Mouse (Mus musculus) hindbrain, embryonic 15.5 days (tissue): ENCODE results near the gene Cngb1. TPM values are rescaled to one million over a fixed set of nuclear protein-coding genes. Genes with fewer than 3 reads are reported as not detected.

Experiments
- ATAC-seq: fragments of 200-750 bp; cut with Nextera tagmentation; 2 replicates; pipeline ENCODE4 v1.8.0; 2017; ENCODE audit warnings: low read depth, moderate number of reproducible peaks, moderate TSS enrichment; ENCODE audit not compliant: low FRiP score
- H3K27ac ChIP-seq: fragments of 300-500 bp; sonication (generic); replicated peaks from 2 replicates; pipeline ENCODE4 v1.5.1; 2015; ENCODE audit warnings: mild to moderate bottlenecking, inconsistent platforms
- H3K27me3 ChIP-seq: fragments of 300-500 bp; sonication (generic); 2 replicates; pipeline ENCODE4 v1.6.1; 2015; ENCODE audit warnings: control low read depth, inconsistent platforms
- H3K36me3 ChIP-seq: fragments of 300-500 bp; sonication (generic); 2 replicates; pipeline ENCODE4 v1.6.1; 2015; ENCODE audit warnings: control low read depth, inconsistent platforms
- H3K4me1 ChIP-seq: fragments of 300-500 bp; sonication (generic); replicated peaks from 2 replicates; pipeline ENCODE4 v1.6.1; 2015; ENCODE audit warnings: control low read depth, inconsistent platforms
- H3K4me2 ChIP-seq: fragments of 300-500 bp; sonication (generic); 2 replicates; pipeline ENCODE4 v1.6.1; 2015; ENCODE audit warnings: moderate library complexity, mild to moderate bottlenecking, inconsistent platforms
- H3K4me3 ChIP-seq: fragments of 300-500 bp; sonication (generic); 2 replicates; pipeline ENCODE4 v1.5.1; 2015; ENCODE audit warnings: mild to moderate bottlenecking, inconsistent platforms
- H3K9ac ChIP-seq: fragments of 300-500 bp; sonication (generic); 2 replicates; pipeline ENCODE4 v1.6.1; 2015; ENCODE audit warnings: inconsistent platforms
- H3K9me3 ChIP-seq: fragments of 300-500 bp; sonication (generic); 2 replicates; pipeline ENCODE4 v1.6.1; 2016; ENCODE audit warnings: control low read depth, inconsistent platforms
- WGBS: fragments of 180-500 bp; shearing (Covaris S2); methylation state at CpG from one replicate; pipeline ENCODE4 v1.1.7; 2015; 5-methylcytosine and 5-hydroxymethylcytosine counted together
- polyA plus RNA-seq: library from polyadenylated mRNA; unstranded; fragments of >200 nt; fragmentation: Nextera tagmentation; extraction: Ambion mirVana; gene quantifications from 2 replicates; pipeline ENCODE4 v1.2.1, GENCODE M21; 2015

Gene Cngb1
- polyA plus RNA-seq, 1 experiment from 2014 or later, result 0.43 TPM

DNA sequence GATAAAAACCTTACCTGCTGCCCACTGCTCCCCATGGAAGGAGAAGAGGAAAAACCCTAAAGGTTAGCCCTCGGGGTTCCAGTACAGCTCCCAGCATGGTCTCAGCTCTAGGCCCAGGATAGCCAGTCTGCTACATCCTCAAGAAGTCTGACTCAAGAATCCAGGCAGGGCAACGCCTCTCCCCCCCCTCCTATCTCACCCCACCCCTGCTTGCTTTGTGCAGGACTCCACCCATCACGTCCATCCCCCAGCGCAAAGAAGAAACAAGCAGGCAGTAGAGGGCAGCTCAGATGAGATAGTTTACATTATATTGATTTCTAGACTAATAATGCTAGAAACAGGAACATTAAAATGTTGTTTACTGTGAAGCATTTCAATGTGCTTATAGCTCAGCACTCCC, 34.5 kb downstream of the Cngb1 start:
- Histone ChIP-seq H3K36me3 (no peaks in the 10 kb centered on the region), H3K9ac (no peak overlapping the region), H3K4me2 (no peak overlapping the region), H3K4me1 (0 out of 2 replicates have a peak, but pooled peaks cover 3% of the 10 kb centered on the region), H3K9me3 (no peaks in the 10 kb centered on the region), H3K27ac (no peak overlapping the region), H3K4me3 (no peak overlapping the region), H3K27me3 (no peaks in the 10 kb centered on the region)
- 24% methylated on average over 4 of the region's 4 CpGs for WGBS
- ATAC-seq, result no peak

DNA sequence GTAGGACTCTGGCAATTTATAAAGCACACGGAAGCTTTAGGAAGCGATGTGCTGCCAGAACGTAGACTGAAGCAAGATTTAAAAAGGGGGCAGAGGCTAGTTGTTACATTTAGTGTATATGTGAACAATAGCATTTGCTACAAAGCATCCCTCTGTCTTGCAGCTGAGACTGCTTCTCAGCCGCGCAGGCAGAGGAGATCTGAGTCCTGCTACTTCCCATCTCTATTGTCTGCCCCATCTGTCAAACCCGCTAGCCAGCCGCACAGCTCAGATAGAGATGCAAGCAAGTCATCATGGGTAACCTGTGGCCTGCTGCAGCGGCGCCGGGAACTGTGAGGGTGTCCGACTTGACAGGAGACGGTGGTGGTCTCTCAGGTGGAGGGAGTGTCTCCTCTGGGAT, 35.9 kb downstream of the Cngb1 start:
- Histone ChIP-seq H3K9ac (no peak overlapping the region), H3K4me2 (no peak overlapping the region), H3K27ac (no peak overlapping the region), H3K36me3 (no peaks in the 10 kb centered on the region), H3K4me1 (0 out of 2 replicates have a peak, but pooled peaks cover 3% of the 10 kb centered on the region), H3K27me3 (no peaks in the 10 kb centered on the region), H3K9me3 (no peaks in the 10 kb centered on the region), H3K4me3 (no peak overlapping the region)
- WGBS, result 57% methylated on average over 12 of the region's 12 CpGs
- no peak for ATAC-seq

DNA sequence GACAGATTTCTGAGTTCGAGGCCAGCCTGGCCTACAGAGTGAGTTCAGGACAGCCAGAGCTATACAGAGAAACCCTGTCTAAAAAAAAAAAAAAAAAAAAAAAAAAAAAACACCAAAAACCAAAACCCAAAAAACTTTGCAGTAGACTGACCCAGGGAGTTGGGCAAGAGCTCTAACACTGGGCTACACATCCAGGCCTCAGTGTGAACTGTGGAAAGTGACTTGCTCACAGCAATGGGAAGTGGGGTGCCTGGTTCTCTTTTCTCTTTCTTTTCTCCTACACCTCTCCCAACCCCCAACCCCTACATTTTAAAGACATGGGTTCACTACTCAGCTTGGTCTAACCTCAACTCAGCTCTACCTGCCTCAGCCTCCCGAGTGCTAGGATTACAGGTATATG, 44.2 kb downstream of the Cngb1 start:
- no peak overlapping the region for H3K4me3 ChIP-seq
- no peaks in the 10 kb centered on the region for H3K4me1 ChIP-seq
- no peaks in the 10 kb centered on the region for H3K36me3 ChIP-seq
- no peaks in the 10 kb centered on the region for H3K9me3 ChIP-seq
- H3K27ac ChIP-seq, result no peak overlapping the region
- 86% methylated on average over 2 of the region's 2 CpGs for WGBS
- ATAC-seq, result no peak
- no peak overlapping the region for H3K9ac ChIP-seq
- H3K27me3 ChIP-seq, result no peaks in the 10 kb centered on the region
- no peak overlapping the region for H3K4me2 ChIP-seq

DNA sequence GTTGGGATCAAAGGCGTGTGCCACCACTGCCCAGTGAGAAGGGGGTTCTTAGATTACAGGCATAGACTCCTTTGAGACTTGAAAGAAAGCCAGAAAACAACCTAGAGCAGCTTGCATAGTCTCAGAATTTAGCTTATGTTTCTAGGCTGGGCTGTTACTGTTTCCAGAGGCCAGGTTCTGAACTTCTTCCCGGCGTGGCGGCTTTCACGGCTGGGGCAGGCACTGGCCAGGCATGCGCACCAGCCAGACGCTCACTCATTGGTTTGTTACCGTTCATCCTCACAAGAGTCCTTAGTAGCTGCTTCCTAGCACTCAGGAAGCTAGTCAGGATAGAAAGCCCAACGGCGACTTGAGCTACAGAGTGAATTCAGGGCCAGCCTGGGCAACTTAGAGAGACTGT, 50.8 kb downstream of the Cngb1 start:
- peaks cover 3% of the 10 kb centered on the region; the same call in 1 of the 2 replicates for H3K4me1 ChIP-seq
- WGBS, result 89% methylated on average over 10 of the region's 10 CpGs
- H3K4me2 ChIP-seq, result no peak overlapping the region

DNA sequence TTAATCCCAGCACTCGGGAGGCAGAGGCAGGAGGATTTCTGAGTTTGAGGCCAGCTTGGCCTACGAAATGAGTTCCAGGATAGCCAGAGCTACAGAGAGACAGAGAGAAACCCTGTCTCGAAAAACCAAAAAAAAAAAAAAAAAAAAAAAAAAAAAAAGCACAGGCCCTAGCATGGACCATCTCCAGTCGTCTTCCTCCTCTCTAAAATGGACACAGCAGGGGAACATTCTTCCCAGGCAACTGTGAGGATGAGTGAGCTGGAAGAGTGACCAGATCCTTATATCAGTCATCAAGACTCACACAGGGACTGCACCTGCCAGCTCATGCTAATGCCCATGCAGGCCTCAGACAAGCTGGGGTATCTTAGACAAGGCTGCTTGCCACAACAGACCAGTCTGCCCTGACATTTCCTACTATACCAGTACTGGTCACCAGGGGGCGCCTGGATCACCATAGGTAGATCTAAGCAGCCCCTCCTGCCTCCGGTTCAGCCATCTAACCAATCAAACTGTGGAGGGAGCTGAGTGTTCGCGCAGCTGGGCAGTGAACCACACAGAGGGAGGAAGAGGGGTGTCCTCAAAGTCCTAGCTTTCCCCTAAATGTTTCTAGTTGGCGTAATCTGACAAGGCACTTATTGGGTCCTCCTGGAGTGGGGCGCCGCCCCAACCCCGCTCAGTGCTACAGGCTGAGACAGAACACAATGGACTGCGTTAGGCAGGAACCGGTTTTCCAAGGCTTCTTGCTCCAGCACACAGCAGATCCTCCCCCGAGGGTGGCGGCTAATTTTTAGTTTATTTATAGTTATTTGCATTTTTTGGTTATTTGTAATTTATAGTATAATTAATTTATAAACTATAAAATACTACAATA, 51.6 kb downstream of the Cngb1 start:
- H3K4me2 ChIP-seq, result peak overlapping the region; percentile 67
- no peaks in the 10 kb centered on the region for H3K9me3 ChIP-seq
- H3K9ac ChIP-seq, result peak overlapping the region; percentile 39
- peak overlapping the region; percentile 45; the same call in 1 of the 2 replicates for H3K27ac ChIP-seq
- WGBS, result 22% methylated on average over 16 of the region's 16 CpGs
- H3K4me3 ChIP-seq, result peak overlapping the region; percentile 32
- H3K27me3 ChIP-seq, result no peaks in the 10 kb centered on the region
- peak; percentile 92 for ATAC-seq
- no peaks in the 10 kb centered on the region for H3K36me3 ChIP-seq
- H3K4me1 ChIP-seq, result peaks cover 3% of the 10 kb centered on the region; the same call in 1 of the 2 replicates

More for the DNA sequence above, 50.8 kb downstream of the Cngb1 start:
- ATAC-seq, result no peak
- H3K9ac ChIP-seq, result no peak overlapping the region
- no peaks in the 10 kb centered on the region for H3K9me3 ChIP-seq
- H3K27me3 ChIP-seq, result no peaks in the 10 kb centered on the region
- no peak overlapping the region for H3K27ac ChIP-seq
- no peaks in the 10 kb centered on the region for H3K36me3 ChIP-seq
- H3K4me3 ChIP-seq, result no peak overlapping the region

DNA sequence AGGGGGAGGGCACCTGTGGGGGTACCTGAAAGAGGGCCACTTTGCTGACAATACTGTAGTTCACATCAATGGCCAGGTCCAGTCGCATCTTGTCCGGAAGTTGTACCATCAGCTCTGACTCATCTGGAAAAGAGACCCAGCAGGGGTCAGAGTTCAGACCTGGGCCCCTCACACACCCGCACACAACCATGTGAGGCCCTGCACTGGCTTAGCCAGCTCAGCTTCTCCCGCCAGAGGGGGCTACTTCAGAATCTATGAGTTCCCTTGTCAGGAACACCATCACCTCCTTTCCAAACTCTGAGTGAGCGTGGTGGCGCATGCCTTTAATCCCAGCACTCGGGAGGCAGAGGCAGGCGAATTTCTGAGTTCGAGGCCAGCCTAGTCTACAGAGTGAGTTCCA, 54.3 kb downstream of the Cngb1 start:
- H3K4me2 ChIP-seq, result no peak overlapping the region
- no peak overlapping the region for H3K9ac ChIP-seq
- WGBS, result 68% methylated on average over 9 of the region's 9 CpGs
- no peak for ATAC-seq
- H3K27me3 ChIP-seq, result no peaks in the 10 kb centered on the region
- no peak overlapping the region for H3K4me3 ChIP-seq
- no peak overlapping the region for H3K27ac ChIP-seq
- no peaks in the 10 kb centered on the region for H3K9me3 ChIP-seq
- H3K36me3 ChIP-seq, result no peaks in the 10 kb centered on the region
- H3K4me1 ChIP-seq, result peaks cover 3% of the 10 kb centered on the region; the same call in 1 of the 2 replicates

DNA sequence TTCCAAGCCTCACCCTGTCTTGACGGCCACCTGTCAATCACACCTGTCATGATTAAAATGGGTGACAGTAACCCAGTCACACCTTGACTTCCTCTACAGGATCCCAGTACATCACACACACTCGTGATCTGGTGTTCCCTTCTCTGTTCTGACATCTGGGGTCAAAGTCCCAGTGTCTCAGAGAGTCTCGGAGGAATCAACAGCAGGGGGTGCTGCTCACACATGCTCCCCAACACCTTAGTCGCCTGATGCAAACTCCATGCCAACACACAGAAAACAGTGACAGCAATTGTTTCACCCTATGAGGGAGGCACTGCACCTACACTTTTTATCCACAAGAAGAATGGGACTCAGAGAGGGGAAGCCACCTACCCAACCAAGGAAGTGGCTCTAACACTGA, 56.5 kb downstream of the Cngb1 start:
- H3K9ac ChIP-seq, result no peak overlapping the region
- H3K36me3 ChIP-seq, result no peaks in the 10 kb centered on the region
- no peak for ATAC-seq
- no peak overlapping the region for H3K27ac ChIP-seq
- H3K9me3 ChIP-seq, result no peaks in the 10 kb centered on the region
- H3K4me3 ChIP-seq, result no peak overlapping the region
- H3K27me3 ChIP-seq, result no peaks in the 10 kb centered on the region
- H3K4me1 ChIP-seq, result peaks cover 7% of the 10 kb centered on the region
- H3K4me2 ChIP-seq, result no peak overlapping the region
- 62% methylated on average over 4 of the region's 4 CpGs for WGBS

DNA sequence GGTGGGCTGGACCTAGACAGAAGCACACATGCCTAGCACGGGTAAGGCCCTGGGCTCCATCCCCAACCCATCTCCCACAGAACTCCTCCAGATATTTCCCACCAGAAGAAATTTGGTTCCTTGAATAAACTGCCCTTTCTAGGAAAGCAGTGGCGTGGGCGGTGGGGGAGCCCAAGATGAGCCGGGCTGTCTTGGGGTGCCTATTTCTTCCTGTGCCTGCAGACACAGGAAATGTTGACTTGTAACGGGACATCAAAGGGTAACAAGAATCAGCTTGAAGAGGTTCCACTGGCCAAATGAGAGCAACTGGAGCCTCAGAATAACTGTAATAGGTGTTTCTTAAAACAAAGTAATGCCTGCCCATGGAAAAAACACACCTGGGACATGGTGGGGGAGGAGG, 59.1 kb downstream of the Cngb1 start:
- no peak overlapping the region for H3K9ac ChIP-seq
- peaks cover 30% of the 10 kb centered on the region for H3K4me1 ChIP-seq
- ATAC-seq, result no peak
- WGBS, result 88% methylated on average over 5 of the region's 5 CpGs
- no peaks in the 10 kb centered on the region for H3K9me3 ChIP-seq
- H3K4me2 ChIP-seq, result no peak overlapping the region
- no peaks in the 10 kb centered on the region for H3K27me3 ChIP-seq
- H3K36me3 ChIP-seq, result no peaks in the 10 kb centered on the region
- H3K4me3 ChIP-seq, result no peak overlapping the region
- no peak overlapping the region for H3K27ac ChIP-seq

DNA sequence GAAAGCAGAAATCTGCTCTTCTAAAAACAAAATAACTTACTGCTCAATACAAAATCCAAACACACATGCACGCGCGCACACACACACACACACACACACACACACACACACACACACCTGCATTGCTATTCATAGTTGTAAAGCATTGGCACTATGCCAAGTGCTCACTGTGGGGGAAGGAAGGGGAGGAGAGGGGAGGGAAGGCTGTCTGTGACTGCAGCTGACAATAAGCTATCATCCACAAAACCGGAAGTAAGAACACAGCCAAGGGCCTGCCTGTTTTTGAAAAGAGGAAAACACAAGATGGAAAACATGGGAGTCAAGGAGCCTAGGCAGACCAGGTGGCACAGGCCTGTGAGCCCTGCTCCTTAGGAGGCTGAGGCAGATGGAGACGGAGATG, 61.2 kb downstream of the Cngb1 start:
- Histone ChIP-seq H3K36me3 (no peaks in the 10 kb centered on the region), H3K4me2 (no peak overlapping the region), H3K9ac (no peak overlapping the region)

DNA sequence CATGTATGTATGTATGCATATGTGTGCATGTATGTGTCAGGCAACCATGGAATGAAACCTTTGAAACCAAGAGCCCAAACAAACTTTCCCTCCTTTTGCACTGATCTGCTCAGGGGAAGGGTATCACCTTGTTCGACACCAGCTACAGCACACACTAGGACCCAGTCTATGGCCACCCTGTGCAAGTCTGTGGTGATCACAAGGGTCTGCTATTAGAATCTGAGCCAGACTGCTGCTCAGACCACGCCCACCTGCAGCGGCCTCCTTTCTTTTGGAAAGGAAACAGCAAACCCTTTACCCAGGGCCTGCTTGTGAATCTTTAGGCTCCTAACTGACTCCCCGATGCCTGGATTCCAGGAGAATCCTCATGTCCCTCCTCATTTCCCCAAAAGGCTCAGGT, 62.5 kb downstream of the Cngb1 start:
- H3K4me1 ChIP-seq, result peaks cover 36% of the 10 kb centered on the region
- ATAC-seq, result no peak; the same call in 1 of the 2 replicates
- 49% methylated on average over 4 of the region's 4 CpGs for WGBS
- H3K4me3 ChIP-seq, result no peak overlapping the region
- no peaks in the 10 kb centered on the region for H3K27me3 ChIP-seq
- H3K36me3 ChIP-seq, result no peaks in the 10 kb centered on the region
- H3K9me3 ChIP-seq, result no peaks in the 10 kb centered on the region
- no peak overlapping the region for H3K4me2 ChIP-seq
- H3K27ac ChIP-seq, result peak overlapping the region; percentile 94
- H3K9ac ChIP-seq, result no peak overlapping the region

More for the DNA sequence above, 61.2 kb downstream of the Cngb1 start:
- no peak overlapping the region for H3K4me3 ChIP-seq
- no peaks in the 10 kb centered on the region for H3K9me3 ChIP-seq
- 44% methylated on average over 5 of the region's 5 CpGs for WGBS
- peak overlapping the region; percentile 94 for H3K27ac ChIP-seq
- ATAC-seq, result peak; percentile 4; the same call in 1 of the 2 replicates
- peaks cover 36% of the 10 kb centered on the region for H3K4me1 ChIP-seq
- H3K27me3 ChIP-seq, result no peaks in the 10 kb centered on the region

DNA sequence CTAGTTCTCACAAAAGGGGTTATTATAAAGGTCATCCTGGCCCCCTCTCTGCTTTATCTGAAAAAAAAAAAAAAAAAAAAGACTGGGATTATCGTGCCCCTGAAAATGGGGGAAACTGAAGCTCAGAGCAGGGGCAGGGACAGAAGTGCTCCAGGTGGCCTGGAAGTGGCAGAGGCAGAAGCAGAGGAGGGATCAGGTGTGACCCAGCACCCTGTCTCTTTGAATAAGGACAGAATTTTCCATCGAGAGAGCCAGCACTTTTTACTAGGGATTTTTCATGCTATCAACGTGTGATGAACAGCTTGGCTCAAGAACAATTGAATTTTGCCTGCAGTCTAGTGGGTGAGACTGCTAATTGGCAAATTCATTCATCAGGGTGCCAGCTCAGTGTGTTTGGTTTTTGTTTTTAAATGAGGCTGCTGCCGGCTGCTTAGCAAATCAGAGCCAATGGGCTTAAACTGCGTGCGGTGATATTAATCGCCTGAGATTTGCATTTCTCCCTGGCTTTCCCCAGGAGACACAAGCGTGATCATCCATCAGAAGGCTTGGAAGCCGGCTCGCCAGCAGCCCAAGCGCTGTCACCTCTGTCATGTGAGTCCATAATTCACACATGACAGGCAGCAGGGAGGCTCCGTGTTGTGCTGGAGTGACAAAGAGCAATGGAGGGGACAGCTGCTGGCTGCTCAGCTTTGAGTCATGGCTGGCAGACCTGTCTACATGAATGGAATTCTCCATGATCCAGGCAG, 63.4 kb downstream of the Cngb1 start:
- H3K4me2 ChIP-seq, result peak overlapping the region; percentile 36
- no peak overlapping the region for H3K4me3 ChIP-seq
- no peaks in the 10 kb centered on the region for H3K36me3 ChIP-seq
- peak overlapping the region; percentile 94 for H3K27ac ChIP-seq
- H3K9ac ChIP-seq, result 0 out of 2 replicates have a peak overlapping the region, but pooled peaks have one; percentile 21
- peaks cover 36% of the 10 kb centered on the region for H3K4me1 ChIP-seq
- peak; percentile 89 for ATAC-seq
- no peaks in the 10 kb centered on the region for H3K9me3 ChIP-seq
- 11% methylated on average over 12 of the region's 12 CpGs for WGBS
- no peaks in the 10 kb centered on the region for H3K27me3 ChIP-seq
